Mouse (Mus musculus) C2C12 (cell line): ENCODE measurements around the gene Ina. TPM values are rescaled to one million over a fixed set of nuclear protein-coding genes. Genes with fewer than 3 reads are reported as not detected.

Source experiments
- H3K27me3 ChIP-seq: one replicate; pipeline ENCODE4 v1.6.1; 2011; ENCODE audit not compliant: control insufficient read depth, insufficient read depth, insufficient read length
- H3K36me3 ChIP-seq: one replicate; pipeline ENCODE4 v1.6.1; 2011; ENCODE audit not compliant: control insufficient read depth, insufficient read depth
- H3K4me3 ChIP-seq: one replicate; pipeline ENCODE4 v1.5.1; 2011; ENCODE audit warnings: mild to moderate bottlenecking, control low read depth; ENCODE audit not compliant: poor library complexity, insufficient read depth, severe bottlenecking
- H3K79me2 ChIP-seq: one replicate; pipeline ENCODE4 v1.6.1; 2011; ENCODE audit not compliant: control insufficient read depth, insufficient read depth
- H3K79me3 ChIP-seq: one replicate; pipeline ENCODE4 v1.6.1; 2011; ENCODE audit warnings: low read depth, control low read depth
- H3ac ChIP-seq: one replicate; pipeline ENCODE3; 2011; ENCODE audit warnings: low read depth; ENCODE audit not compliant: control insufficient read depth, insufficient read length
- CEBPB ChIP-seq: IDR thresholded peaks from one replicate; pipeline ENCODE4 v1.6.1; 2011; ENCODE audit warnings: low read depth, mild to moderate bottlenecking, control low read depth, moderate library complexity
- CTCF ChIP-seq: IDR thresholded peaks from one replicate; pipeline ENCODE4 v1.5.1; 2011; ENCODE audit not compliant: control insufficient read depth, insufficient read depth, insufficient read length
- FOSL1 ChIP-seq: IDR thresholded peaks from one replicate; pipeline ENCODE4 v1.8.0; 2011; ENCODE audit warnings: mild to moderate bottlenecking, low read length; ENCODE audit not compliant: poor library complexity, insufficient read depth, severe bottlenecking
- MAX ChIP-seq: IDR thresholded peaks from one replicate; pipeline ENCODE4 v1.6.1; 2011; ENCODE audit warnings: mild to moderate bottlenecking, control low read depth
- MYOD1 ChIP-seq: IDR thresholded peaks from one replicate; pipeline ENCODE4 v1.6.1; 2011; ENCODE audit warnings: low read depth; ENCODE audit not compliant: control insufficient read depth, insufficient read length
- MYOG ChIP-seq: IDR thresholded peaks from one replicate; pipeline ENCODE4 v1.6.1; 2011; ENCODE audit not compliant: control insufficient read depth, insufficient read length; ENCODE audit errors: extremely low read depth
- USF1 ChIP-seq: IDR thresholded peaks from one replicate; pipeline ENCODE4 v1.6.1; 2011; ENCODE audit warnings: low read depth, mild to moderate bottlenecking, control low read depth, moderate library complexity
- polyA plus RNA-seq: library from polyadenylated mRNA; unstranded; fragments of >200 nt; fragmentation: generic; extraction: Trizol; gene quantifications from one replicate; pipeline ENCODE4 v1.2.1, GENCODE M21; 2012; ENCODE audit warnings: missing spikeins

Gene Ina
- polyA plus RNA-seq, 1 experiment: not detected

DNA sequence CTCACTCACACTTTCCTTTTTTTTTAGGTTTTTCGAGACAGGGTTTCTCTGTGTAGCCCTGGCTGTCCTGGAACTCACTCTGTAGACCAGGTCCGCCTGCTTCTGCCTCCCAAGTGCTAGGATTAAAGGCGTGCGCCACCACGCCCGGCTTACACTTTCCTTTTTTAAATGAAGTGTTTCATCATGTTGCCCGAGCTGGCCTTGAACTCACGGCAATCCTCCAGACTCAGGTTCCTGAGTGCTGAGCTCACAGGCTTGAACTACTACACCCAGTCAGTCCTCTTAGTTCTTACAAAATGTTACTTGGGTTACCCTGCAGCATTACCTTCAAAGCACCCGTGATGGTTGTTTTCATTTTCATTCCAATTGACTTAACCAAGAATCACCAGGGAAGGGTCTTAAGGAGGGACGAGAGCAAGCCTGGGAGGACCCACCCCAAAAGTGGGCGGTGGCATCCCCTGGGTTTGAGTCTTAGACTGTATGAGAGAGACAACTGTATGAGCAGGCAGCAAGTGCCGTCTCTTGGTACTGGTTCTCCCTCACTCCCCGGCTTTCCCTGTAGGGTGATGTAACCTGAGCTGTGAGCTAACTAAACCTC, 32.8 kb downstream of the Ina start:
- Histone ChIP-seq H3K79me3 (peaks cover 15% of the 10 kb centered on the region), H3K79me2 (peaks cover 14% of the 10 kb centered on the region), H3ac (no peak overlapping the region), H3K36me3 (peaks cover 27% of the 10 kb centered on the region), H3K4me3 (no peak overlapping the region), H3K27me3 (no peaks in the 10 kb centered on the region)
- TF ChIP-seq FOSL1 (no peak), MYOG (no peak), USF1 (no peak), CEBPB (no peak), MYOD1 (no peak), CTCF (no peak), MAX (no peak)

DNA sequence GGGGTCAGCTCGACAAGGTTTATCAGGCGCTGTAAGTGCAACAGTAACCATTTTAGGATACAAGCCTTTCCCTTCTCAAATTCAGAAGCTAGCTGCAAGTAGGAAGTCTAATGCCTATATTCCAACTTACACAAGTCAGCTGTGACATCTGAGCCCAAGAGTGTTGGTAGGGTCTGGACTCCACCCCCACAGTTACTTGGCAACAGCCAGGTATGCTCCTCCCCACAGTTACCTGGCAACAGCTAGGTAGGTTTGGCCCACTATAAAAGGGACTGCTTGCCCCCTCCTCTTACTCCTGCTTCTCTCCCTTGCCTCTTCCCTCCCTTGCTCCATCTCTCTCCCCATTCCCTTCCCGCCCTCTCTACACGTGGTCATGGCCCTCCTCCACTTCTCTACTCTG, 34.6 kb downstream of the Ina start:
- H3K4me3 ChIP-seq: no peak overlapping the region

DNA sequence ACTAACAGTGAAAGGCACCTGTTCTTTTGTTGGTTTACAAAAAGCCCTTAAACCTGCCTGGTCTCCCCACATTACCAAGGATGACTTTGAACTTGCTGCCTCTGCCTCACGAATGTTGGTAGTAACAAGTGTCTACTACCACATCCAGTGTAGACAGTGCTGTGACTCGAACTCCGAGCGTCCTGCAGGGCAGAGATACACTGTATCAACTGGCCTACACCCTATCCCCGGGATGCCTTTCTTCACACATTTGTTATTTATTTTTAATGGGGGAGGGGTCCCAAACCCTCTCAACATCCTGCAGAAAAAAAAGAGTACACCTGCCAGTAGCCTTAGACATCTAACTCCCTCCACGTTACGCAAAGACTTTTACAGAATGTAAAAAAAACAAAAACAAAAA, 35.3 kb downstream of the Ina start:
- peak overlapping the region; percentile 56 for H3K4me3 ChIP-seq

More for the DNA sequence above, 34.6 kb downstream of the Ina start:
- Histone ChIP-seq H3K27me3 (no peaks in the 10 kb centered on the region), H3K36me3 (peaks cover 27% of the 10 kb centered on the region), H3K79me2 (peaks cover 14% of the 10 kb centered on the region), H3ac (no peak overlapping the region), H3K79me3 (peaks cover 15% of the 10 kb centered on the region)
- TF ChIP-seq CEBPB (no peak), FOSL1 (no peak), MAX (no peak), CTCF (no peak), MYOD1 (no peak), MYOG (no peak), USF1 (no peak)

DNA sequence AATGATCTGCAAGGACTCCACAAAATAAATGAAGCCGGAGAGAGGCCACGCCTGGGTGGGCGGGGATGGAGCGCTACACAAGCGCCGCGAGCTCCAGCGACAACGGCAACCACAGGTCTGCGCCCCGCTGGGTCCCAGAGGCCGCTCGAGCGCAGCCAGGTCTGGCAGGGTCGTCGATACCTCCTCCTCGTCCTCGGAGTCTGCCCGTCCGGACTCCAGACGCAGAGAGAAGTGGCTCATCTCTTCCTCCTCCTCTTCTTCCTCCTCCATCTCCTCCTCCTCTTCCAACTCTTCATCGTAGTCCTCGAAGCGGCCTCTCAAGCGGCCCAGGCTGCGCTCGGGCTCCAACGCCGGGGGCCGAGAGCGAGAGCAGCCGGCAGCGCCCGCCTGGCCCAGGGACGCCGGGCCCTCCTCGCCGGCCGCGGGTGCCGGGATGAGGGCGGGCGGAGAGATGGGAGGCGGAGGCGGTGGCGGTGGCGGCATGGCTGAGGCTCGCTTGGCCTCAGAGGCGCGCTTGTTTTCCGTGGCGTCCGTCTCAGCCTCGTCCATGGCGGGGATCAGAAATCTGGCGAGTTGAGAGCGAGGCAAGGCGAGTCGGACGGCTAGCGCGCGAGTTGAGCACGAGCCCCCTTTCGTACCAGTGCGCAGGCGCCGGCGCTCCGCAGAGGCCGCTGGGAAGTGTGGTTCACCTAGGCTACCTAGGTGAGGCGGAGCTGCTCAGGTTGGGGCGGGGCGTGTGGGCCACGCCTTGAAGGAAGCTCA, 36.0 kb downstream of the Ina start, which contains the start of gene Pcgf6:
TSS of gene Pcgf6 (minus strand) at position 636 of the 762 bp plus-strand sequence.
- peaks cover 23% of the 10 kb centered on the region for H3K36me3 ChIP-seq
- H3K79me2 ChIP-seq: peaks cover 14% of the 10 kb centered on the region
- peak within 1 kb of the TSS; percentile 56 for H3K4me3 ChIP-seq
- peak within 1 kb of the TSS; percentile 89 for H3ac ChIP-seq
- TF ChIP-seq CEBPB (no peak), MAX (peak; percentile 60), FOSL1 (no peak), CTCF (no peak), USF1 (no peak)
- no peaks in the 10 kb centered on the region for H3K27me3 ChIP-seq
- peaks cover 15% of the 10 kb centered on the region for H3K79me3 ChIP-seq

More for the DNA sequence above, 35.3 kb downstream of the Ina start:
- TF ChIP-seq CEBPB (no peak), MYOD1 (no peak), CTCF (no peak), MAX (no peak)
- H3ac ChIP-seq: peak overlapping the region; percentile 71
- H3K27me3 ChIP-seq: no peaks in the 10 kb centered on the region
- peaks cover 15% of the 10 kb centered on the region for H3K79me3 ChIP-seq
- H3K36me3 ChIP-seq: peaks cover 27% of the 10 kb centered on the region
- peaks cover 14% of the 10 kb centered on the region for H3K79me2 ChIP-seq

DNA sequence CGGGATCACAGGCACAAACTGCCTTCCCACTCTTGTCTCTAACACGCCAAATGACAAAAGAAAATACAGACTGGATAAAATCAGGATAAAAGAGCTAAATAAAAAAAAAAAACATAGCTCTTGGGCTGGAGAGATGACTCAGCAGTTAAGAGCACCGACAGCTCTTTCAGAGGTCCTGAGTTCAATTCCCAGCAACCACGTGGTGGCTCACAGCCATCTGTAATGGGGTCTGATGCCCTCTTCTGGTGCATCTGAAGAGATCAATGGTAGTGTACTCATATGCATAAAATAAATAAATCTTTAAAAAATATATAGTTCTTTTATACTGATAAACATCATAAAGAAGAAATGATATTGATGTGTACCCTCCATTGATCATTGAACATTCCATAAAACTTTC, 38.4 kb downstream of the Ina start:
- Histone ChIP-seq H3ac (no peak overlapping the region), H3K4me3 (no peak overlapping the region), H3K27me3 (no peaks in the 10 kb centered on the region), H3K36me3 (peaks cover 9% of the 10 kb centered on the region), H3K79me3 (peaks cover 15% of the 10 kb centered on the region), H3K79me2 (peaks cover 14% of the 10 kb centered on the region)
- TF ChIP-seq USF1: no peak
- TF ChIP-seq MYOG: no peak
- TF ChIP-seq MAX: no peak
- no peak for TF ChIP-seq MYOD1
- no peak for TF ChIP-seq CTCF
- no peak for TF ChIP-seq FOSL1
- TF ChIP-seq CEBPB: no peak
